Mouse (Mus musculus): Measurements from ENCODE around the gene Zdhhc5.
"Not testable (repeated sequence)": the region's sequence is repeated elsewhere in the genome, so short reads cannot be mapped to it uniquely, and the experiment has no call there.

The Zdhhc5 gene

DNA sequence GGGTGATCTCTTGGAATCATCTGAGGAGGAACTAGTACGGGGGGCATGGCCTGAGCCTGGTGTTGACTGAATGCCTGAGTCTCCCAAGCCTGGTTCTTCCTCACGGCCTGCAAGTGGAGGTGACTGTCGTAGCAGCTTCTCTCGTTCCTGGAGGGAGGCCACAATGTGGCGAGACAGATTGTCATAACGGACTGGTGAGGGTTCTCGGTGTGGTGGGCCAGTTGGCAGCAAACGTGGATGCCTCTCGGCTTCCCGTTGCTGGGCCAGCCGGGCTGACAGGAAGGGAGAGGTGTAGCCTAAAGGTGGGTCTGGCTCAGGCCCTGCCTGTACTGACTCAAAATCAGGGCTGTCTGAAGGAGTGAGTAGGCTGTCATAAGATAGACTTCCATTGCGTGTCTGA is 24.9 kb downstream of the Zdhhc5 start:
- no peak for DNase-seq

DNA sequence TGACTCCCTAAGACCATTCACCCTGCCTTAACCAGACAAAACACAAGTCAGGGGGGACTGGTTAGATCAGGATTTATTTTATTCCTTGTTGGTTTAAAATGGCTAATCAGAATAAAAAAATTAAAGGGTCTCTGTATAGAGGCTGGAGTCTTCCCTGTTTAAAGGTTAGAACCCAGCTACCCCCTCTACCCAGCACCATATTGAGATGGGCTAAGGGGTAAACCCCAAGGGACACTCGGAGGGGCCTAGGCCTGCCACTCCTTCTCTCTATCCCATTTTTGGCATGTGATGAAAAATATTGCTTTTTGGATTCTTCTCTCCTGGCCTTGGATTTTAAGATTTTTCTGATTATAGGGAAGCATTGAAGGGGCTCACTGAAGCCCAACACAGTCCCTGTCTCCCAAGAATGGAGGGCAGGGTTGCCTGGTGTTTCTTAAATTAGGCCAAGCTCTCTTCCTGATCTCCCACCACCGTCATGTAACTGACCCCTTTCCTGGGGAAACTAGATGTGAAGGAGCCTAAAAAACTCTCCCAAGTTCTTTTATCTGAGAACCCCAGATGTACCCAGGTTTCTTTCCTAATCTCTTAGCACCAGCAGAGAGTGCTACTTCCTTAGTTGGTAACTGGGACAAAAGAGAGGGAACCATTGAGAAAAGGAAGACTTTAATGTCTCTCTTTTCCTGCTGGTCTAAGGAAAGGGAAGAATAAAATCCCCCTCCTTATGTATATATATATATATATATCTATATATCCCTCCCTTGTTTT is 26.7 kb downstream of the Zdhhc5 start:
- no peak for DNase-seq

- no peak for DNase-seq
Observed at GRCm38 (mm10) chr2:84682605-84683183, 32.3 kb downstream of the Zdhhc5 start.

GRCm38 (mm10) chr2:84679016-84679415 is 36.0 kb downstream of the Zdhhc5 start, which contains the start of gene Tmx2:
Tmx2 (minus strand) TSS chr2:84679140.
- DNase-seq = no peak

GRCm38 (mm10) chr2:84677968-84678880 is 36.8 kb downstream of the Zdhhc5 start, which contains the start of the genes Gm28635 and Med19:
Gm28635 (minus strand) TSS chr2:84678041.
Med19 (plus strand) TSS chr2:84678402.
- peak; percentile 87 to 94 for DNase-seq

GRCm38 (mm10) chr2:84677270-84677967 is 37.6 kb downstream of the Zdhhc5 start:
- no peak for DNase-seq

DNA sequence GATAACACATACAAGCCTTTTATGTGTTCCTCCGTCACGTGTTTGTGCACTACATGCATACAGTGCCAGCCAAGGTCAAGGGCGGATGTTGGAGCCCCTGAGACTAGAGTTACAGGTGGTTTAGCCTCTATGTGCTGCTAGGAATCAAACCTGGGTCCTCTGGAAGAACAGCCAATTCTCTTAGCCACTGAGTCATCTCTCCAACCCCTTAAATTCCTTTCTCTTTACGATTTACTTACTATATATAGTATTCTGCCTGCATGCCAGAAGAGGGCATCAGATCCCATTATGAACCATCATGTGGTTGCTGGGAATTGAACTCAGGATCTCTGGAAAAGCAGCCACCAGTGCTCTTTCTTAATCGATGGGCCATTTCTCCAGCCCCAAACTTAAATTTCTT is 43.4 kb downstream of the Zdhhc5 start:
- not testable (repeated sequence) for DNase-seq

DNA sequence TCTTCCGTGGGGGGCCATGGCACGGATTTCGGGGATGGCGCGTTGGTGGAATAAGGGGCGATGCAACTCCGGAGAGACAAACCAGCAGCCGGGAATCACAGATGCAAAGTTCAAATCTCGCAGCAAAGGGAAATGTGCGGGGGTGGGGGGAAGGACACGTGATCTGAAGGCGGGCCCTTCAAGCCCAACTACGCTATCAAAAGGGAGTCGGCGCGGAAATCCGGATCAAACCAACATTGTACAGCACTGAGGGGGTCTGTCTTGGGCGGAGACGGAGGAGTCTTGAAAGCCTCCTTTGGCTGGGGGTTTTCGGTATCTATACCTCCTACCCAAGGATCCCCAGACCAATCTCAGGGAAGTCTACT is 44.4 kb downstream of the Zdhhc5 start, which contains the start of gene Selenoh:
Gene Selenoh, minus strand, starts transcription at position 202 of the 365 bp plus-strand sequence.
- DNase-seq = peak; percentile 90 to 94

DNA sequence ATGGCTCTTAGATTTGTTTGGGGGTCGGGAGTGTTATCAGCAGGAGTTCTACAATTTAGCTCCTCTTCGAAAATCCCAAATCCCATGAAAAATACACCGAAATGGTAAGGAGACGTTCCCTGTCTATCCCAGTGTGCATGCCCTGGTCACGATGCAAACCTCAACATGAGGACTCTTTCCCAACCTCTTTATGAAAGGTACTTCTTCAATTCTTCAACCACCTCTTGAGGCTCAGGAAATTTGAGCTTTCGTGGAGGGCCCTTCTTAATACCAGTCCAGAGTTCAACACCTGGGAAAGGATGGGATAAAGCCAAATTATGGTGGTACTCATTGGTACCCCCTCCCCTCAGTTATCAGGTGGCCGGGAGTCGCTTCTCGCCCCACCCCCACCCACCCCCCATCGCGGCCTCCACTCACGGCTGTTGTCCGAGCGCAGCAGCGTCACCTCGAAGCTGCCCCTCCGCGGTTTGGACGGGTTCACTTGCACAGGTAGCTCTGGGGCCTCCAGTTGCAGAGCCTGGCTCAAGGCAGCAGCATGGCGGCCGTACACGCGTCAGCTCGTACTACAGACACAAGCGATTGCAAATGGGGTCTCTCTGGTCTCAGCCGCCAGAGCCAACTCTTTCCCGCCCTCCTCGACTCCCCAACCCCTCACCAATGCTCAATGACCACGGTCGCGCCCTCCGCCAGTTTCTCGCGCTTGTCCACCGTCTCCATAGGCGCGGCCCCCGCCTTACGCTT is 45.0 kb downstream of the Zdhhc5 start:
- peak in 1 of 2 experiments; percentile 76 for DNase-seq

DNA sequence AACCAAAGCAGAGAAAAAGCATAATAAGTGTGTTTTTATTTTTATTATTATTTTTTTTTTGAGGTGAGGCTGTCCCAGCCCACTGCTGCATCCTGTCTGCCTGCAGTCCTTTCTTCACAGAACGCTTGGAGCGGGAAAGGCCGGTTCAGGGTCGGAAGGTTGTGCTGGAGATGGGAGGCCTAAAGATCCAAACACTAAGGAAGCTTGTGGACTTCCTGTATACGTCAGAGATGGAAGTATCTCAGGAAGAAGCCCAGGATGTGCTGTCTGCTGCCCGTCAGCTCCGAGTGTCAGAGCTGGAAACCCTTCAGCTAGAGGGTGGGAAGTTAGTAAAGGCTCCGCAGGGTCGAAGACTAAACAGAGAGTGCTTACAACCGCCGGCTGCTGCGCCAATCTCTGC is 48.9 kb downstream of the Zdhhc5 start:
- DNase-seq = peak in 1 of 2 experiments; percentile 44

GRCm38 (mm10) chr2:84662866-84663265 is 52.1 kb downstream of the Zdhhc5 start:
- DNase-seq = peak; percentile 58 to 70

GRCm38 (mm10) chr2:84660253-84660652 is 54.7 kb downstream of the Zdhhc5 start:
- DNase-seq = peak in 1 of 2 experiments; percentile 44

GRCm38 (mm10) chr2:84658806-84659205 is 56.2 kb downstream of the Zdhhc5 start, which contains the start of gene Btbd18:
Btbd18 (plus strand) TSS chr2:84659079.
- no peak for DNase-seq

DNA sequence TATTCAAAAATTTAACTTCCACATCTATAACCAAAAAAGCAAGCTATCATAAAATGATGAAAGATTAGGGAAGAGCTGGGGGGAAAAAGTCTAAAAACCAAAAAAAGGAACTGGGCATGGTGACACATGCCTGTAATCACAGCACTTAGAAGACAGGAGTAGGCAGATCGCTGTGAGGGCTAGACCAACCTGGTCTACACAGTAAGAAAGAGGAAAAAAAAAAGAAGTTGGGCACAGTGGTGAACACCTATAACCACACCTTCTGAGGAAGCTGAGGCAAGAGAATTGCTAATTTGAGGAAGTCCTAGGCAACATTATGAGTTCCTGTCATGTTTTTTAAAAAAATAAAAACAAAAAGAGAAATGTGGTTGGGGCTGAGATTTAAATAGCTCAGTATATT is 59.1 kb downstream of the Zdhhc5 start:
- no peak for DNase-seq

DNA sequence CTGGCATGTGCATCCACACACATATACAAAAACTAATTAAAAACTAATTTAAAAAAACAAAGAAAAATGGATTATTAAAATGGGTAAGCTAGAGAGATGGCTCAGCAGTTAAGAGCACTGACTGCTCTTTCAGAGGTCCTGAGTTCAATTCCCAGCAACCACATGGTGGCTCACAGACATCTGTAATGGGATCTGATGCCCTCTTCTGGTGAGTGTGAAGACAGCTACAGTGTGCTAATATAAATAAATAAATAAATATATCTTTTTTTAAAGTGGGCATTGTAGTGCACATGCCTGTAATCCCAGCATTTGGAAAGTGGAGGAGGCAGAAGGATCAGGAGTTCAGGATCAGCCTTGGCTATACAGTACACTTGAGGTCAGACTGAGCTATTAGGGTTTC is 61.6 kb downstream of the Zdhhc5 start:
- no peak for DNase-seq

DNA sequence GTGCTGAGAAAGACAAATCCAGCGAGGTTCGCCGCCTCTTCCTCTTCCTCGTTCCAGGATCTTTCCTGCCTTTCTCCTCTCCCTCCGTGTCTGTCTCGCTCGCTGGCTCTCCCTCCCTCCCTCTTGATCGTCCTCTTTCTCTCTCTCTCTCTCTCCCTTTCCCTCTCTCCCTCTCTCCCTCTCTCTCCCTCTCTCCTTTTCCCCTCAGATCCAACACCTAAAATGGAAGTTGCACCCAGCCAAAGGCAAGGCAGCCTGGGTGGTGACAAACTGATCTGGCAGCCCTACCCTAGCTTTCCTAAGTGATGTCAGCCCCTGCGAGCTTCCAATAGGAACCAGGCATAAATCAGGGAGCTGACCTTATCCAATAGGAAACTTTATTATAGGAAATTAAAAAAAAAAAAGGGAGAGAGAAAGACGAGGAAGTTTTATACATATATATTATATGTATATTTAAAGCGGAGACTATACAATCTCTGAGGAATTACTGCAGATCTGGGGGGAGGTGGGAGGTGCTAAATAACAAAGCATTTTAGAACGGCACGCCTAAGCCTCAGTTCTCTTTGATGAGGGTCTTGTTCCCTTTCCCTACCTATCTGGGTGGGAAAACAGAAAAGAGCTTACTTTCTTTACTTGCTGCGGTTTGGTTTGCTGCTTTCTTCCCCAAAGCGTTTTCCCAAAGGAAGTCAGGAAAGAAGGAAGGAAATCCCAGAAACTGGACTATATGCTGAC is 64.3 kb downstream of the Zdhhc5 start, which contains the start of gene Ctnnd1:
Gene Ctnnd1, minus strand, starts transcription at position 302 of the 732 bp plus-strand sequence.
- DNase-seq = peak; percentile 82 to 89

- DNase-seq = peak; percentile 34 to 52
Observed at GRCm38 (mm10) chr2:84649674-84650073, 65.3 kb downstream of the Zdhhc5 start.

DNA sequence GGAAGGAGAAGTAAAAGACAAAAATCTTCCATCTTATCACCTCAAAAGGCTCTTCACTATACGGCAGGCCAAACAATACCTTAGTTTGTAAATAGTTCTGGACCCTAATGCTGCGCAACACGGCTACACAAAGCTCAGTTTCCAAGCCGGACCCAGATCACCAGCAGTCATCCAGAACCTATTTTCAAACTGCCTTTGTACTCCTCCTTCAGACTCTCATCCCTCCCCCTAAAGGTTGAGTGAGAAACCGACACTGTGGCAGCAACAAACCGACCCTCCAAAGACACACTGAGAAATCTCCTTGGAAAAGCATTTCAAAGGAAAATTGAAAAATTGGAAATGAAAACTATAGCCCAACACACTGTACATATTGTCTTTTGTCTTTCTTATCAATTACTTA is 66.6 kb downstream of the Zdhhc5 start:
- peak in 1 of 2 experiments; percentile 22 for DNase-seq

- no peak for DNase-seq
Observed at GRCm38 (mm10) chr2:84647051-84647568, 67.9 kb downstream of the Zdhhc5 start.

DNA sequence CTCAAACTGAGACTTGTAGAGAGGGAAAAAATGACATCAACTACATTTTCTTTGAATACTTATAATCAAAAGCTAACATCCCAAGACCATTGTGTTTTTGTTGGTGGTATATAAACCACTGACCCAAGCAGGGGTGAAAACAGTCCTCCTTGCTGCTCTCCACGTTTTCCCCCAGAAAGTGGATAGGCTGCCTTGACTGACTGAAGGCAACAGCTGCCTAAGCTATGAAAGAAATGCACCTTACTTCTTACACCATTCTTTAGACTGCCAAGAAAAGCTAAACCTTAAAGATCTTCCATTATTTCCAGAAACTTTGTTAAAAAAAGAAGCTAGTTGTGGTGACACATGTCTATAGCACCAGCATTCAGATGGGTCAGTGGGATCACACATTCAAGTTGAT is 68.8 kb downstream of the Zdhhc5 start:
- no peak for DNase-seq

- no peak for DNase-seq
Observed at GRCm38 (mm10) chr2:84640833-84641232, 74.1 kb downstream of the Zdhhc5 start.

Measured in kidney, postnatal 4 days (tissue).